Mouse (Mus musculus) retina, embryonic 14.5 days (tissue): ENCODE measurements around the gene Dlg3.

Source experiments
- DNase-seq: peaks from one replicate; pipeline ENCODE4 v3.0.0-alpha.2; 2015; ENCODE audit warnings: low spot score

Gene Dlg3

DNA sequence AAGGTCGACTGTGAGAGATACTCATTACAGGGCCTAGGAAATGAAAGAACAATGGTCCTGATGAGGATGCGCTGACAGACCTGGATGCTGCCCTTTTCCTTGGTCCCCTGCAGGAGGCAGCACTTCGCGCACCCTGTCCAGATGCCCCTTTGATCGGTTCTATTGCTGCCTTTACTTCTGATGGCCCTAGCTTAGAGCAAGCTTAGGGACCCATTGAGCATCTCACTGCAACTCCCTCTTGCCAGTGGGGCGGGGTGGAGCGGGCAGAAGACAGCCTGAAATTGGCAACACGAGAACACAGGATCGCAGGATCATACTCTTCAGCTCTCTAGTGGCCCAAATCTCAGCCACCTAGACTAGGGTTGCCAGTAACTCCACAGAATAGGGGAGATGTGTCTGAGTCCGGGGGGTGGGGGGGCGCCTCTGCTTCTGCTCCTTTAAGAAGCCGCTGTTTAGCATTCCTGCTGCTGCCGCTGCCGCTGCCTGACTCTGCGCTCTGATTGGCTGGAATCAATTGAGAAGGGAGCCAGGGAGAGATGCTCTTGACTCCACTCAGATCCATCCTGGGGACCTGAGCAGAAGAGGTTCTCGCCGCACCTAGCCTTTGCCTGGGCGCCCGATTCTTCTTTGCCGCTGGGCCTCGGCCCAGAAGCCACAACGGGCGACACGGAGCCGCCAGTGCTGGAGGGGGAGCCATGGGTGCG is at the start of gene Dlg3:
TSS of gene Dlg3 (plus strand) at position 542 of the 704 bp plus-strand sequence.
- peak; percentile 77 for DNase-seq

DNA sequence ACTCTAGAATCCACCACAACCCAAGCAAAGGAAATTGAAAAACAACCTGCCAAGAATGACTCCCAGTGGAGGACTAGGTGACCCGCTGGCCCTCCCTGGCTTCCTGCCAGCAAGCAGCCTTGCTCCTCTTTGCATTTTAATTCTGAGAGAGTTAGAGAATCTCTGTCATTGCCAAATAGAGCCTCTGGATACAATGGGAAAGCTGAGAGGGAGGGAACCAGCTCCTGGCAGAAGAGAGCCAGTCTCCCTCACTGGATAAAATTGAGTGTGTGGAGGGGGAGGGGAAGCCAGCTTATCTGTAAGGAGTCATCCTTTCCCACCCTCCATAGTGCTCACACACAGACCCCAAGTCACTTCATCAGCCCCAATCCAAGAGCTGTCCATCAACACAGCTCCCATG is 38.6 kb upstream of the Dlg3 start:
- DNase-seq: peak; percentile 16

DNA sequence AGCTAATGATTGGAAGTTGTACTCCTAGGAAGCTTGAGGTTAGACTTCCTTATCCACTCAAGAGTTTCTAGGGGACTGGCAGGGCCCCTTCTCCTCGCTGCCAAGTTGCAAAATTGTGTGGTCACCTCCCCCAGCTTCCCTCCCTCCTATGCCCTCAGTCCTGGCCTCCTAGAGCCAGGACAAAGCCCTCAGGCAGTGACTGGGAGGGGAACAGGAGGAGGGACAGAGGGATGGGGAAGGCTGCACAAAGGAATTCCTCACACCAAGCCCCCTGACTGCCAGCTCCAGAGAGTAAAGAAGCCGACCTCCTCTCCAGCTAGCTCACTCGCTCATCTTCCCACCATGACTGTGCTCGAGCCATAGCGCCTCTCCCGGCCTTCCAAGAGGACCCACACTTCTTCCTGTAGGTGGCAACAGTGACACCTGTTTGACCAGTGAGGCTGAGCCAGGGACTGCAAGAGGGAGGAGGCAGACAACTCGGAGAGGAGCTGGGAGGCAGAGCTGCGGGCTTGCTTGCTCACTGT is 37.8 kb upstream of the Dlg3 start, which contains the start of gene Gdpd2:
TSS of gene Gdpd2 (plus strand) at position 209 of the 524 bp plus-strand sequence.
- peak; percentile 66 for DNase-seq

DNA sequence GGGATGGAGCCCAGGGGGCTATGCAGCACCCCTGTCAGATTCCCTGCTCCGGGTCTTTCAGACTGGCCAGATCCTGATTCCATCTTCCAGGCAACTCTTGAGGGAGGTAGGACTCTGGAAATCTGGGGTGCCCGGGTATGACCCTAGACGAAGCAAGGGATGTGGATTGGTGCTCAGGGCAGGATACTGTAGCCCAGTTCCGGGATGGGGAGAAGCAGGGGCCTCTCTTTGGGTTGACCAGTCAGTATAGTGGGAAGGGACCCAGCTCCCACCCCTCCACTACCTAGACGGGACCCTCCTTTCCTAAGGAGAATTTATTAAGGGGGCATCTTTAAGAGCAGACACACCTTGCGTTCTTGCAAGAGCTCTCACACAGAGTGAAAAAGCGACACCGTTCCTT is 37.3 kb upstream of the Dlg3 start:
- no peak for DNase-seq

DNA sequence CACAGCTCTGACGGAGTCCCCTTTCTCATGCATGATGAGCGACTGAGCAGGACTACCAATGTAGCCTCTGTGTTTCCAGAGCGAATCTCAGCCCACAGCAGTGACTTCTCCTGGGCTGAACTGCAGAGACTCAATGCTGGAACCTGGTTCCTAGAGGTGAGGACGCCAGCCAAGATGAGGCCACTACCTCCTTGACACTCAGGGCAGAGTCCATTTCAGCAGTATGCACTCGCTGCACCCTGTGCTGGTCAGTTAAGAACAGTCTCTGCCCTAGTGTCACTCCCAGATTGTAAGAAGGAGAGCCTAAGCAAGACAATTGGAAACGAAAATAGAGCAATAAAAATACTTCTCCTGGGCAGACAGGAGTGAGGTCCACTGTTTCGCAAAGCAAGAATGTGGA is 33.2 kb upstream of the Dlg3 start:
- no peak for DNase-seq

DNA sequence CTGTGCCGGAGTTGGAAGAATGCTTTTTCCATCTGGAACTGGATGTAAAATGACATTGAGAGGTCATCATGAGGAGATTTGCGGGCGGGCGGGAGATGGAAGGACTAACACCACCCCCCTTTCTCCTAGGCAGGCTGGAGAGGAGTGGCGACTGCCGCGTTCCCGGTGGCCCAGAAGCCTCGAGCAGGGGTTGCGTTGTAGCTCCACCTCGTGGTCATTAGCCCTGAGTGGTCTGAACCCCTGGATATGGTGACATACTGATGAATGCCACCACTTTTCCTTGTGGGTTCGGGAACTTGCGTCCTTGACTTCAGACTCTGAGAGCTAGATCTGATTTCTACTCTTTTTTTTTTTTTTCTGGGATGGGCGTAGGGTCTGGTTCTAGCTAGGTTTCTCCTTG is 28.6 kb upstream of the Dlg3 start:
- DNase-seq: peak; percentile 78

DNA sequence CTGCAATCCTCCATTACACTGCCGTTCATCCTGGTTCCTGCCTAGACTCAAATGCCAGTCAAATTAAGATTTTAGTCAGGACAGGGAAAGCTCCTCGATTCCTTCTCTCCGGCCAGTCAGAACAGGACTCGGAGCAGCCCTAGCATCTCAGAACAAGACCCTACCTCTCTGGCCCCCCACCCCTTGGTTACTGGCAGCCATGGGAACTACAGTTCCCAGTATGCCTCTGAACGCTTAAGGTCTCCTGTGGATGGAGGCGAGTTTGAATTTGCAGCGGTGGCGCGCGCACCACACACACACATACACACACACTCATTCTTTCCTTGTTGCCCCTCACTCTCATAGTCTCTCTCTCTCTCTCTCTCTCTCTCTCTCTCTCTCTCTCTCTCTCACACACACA is 28.1 kb upstream of the Dlg3 start:
- DNase-seq: peak; percentile 12

DNA sequence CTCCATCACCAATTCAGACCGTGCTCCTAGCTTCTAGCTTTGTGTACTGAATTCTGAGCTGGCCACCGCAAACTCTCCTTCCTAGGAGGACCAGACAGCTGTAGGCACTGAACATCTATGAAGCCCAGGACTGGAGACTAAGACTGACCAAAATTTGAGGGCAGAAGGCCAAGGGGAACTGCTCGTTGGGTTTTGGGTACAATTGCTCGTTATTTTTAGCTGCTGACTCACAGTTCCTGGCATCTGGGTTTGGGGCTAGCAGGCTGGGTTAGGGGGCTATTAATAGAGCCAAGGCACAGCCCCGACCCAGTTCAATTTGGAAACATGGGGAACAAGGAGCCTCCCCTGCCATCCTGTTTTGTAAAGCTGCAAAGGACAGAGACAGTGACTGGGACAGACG is 26.7 kb upstream of the Dlg3 start:
- DNase-seq: no peak

DNA sequence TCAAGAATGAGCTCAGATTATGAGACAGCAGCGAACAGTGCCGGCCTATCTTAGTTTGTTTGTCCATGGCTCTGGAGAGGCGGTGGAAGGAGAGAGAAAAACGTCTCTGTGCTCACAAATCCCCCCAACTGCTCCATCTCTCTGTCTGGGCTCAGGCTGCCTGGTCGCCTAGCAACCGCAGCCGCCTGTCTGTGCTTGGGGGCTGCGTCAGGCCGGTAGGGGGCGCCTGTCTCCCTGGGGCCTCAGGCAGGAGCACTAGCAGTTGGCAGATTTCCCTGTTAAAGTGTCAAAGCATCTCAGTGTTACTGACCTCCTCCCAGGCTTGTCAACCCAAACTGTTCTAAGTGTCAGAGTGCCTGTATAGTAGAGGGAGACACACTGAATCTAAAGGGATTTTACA is 25.6 kb upstream of the Dlg3 start:
- peak; percentile 74 for DNase-seq

DNA sequence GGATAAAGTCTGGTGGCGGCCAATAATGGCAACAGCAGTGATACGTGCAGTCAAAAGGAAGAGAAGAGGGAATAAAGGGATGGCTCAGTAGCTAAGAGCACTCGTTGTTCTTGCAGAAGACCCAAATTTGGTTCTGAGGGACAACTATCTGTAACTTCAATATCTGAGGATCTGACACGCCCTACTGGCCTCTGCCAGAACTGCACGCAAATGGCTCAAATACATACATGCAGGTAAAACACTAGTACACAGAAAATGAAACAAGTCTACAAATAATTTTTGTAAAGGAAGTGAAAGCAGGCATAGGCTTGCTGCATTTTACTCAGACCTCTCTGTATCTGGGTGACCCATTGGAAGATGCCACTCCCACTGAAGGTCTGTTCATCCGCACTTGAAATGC is 1.7 kb upstream of the Dlg3 start:
- DNase-seq: no peak

DNA sequence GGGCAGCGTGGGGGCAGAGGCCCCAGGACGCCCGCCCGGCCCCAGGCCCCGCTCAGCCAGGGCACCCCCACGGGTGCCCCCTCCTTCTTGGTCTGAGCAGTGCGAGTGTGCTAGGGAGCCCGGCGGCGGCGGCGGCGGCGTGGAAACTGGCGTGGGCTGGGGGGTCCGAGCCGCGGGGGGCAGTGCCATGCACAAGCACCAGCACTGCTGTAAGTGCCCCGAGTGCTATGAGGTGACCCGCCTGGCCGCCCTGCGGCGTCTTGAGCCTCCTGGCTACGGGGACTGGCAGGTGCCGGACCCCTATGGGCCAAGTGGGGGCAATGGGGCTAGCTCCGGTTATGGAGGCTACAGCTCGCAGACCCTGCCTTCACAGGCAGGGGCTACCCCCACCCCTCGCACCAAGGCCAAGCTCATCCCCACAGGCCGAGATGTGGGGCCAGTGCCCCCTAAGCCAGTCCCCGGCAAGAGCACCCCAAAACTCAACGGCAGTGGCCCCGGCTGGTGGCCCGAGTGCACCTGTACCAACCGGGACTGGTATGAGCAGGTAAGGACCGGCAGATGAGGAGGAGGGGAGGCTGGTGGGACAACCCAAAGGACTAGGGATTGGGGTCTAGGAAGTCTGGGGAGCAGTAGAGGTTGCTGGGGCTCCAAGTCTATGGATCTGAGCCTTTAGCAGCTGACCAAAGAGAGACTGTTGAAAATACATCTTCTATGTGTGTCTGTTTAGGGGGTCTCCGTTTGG is 534 bp downstream of the Dlg3 start:
- DNase-seq: no peak

DNA sequence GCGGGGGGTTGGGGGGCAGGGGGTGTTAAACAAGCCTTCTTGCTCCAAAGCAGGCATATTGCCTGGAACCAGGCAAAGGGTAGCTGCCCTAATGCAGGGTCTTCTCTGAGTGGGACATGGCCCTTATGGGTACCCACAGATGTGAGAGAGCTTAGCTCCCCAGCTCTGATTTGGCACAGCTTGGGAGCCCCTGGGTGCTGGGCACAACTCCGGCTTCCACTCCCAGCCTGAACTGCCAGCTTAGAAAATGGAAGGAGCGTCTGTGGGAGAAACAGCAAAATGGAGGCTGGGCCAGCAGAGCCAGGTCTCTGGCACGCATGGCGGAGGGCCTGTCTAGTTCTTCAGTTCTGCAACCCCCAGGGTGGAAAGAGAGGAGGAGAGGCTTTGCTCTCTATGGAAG is 1.8 kb downstream of the Dlg3 start:
- no peak for DNase-seq

DNA sequence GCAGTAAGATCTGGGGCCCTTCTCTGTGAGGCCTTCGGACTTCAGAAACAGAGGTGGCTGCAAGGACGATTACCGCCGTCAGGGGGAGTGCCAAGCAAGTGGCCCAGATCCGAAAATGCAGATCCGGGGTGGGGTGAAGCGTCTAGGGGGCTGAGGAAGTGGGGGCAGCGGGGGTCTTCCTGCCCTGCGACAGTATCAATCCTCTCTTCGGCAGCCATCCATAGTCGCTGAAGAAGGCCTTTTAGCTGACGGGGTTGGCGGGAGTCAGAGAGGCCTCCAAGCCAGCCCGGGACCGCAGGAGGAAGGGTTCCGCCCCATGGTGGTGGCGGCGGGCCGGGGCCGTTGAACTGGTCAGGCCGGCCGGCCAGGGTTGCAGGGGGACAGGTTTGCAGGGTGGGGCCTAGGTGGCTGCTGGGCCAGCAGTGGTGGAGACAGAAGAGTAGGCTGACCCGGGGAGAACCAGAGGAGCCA is 6.9 kb downstream of the Dlg3 start:
- peak; percentile 76 for DNase-seq

DNA sequence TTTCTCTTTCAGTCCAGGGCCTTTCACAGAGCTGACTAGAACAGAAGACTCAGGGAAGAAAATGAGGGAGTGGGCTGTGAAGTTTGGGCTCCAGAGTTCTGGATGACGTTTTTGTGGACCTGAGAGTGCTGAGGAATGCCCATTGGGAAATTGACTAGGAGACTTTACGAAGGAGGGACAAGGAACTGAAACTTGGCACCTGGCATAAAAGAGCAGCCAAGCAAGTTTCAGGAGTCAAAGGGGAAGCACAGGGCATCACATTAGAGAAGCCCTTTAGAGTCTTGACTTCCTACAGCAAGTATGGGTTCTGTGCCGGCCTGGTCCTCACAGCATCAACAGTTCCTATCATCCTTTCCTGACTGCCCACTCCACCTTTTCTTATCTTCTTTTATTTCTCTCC is 7.9 kb downstream of the Dlg3 start:
- DNase-seq: no peak

DNA sequence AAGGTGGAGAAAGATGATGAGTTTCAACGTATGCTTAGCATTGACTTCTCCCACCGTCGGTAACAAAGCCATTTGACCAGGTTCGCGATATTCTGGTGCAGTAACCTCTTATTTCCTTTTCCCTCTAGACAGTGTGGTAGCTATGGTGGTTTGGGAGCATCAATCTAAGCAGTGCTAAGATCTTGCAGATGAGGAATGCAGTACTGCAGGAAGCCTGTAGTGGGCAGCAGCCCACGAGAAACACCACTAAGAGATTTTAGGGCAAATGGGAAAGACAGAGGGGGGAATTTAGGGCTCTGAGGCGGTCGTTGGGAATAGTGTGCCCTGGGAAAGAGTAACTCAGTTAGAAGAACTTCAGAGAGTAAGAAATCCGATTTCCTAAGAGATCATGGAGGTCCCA is 9.0 kb downstream of the Dlg3 start:
- peak; percentile 77 for DNase-seq

DNA sequence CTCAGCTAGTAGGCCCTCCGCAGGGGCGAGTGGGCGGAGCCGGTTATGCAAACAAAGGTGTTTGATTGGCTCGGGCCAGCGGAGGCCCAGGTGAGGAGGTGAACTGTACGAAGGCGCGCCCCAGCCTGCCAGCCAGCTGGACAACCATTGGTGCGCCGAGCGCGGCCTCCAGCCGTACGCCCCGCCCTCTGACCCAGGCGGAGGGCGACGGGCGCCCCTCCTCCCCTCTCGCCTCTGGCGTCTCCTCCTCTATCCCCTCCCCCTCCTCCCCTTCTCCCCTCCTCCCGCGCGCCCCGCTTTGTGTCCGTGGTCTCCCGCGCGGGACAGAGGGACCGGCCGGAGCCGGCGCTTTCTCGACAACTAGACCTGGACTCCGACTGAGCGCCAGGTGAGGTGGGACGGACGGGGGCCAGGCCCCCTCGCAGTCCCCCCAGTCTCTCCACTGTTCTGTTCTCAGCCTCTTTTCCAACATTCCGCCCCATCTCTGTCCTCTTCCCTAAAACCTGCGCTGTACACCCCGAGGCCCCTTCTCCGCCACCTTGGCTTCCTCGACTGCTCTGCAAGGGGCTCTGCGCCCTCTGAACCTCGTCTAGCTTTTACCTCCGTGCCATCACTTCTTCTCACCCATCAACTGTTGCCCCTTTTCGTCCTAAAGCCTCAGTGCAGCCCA is 9.6 kb downstream of the Dlg3 start:
- DNase-seq: peak; percentile 81

DNA sequence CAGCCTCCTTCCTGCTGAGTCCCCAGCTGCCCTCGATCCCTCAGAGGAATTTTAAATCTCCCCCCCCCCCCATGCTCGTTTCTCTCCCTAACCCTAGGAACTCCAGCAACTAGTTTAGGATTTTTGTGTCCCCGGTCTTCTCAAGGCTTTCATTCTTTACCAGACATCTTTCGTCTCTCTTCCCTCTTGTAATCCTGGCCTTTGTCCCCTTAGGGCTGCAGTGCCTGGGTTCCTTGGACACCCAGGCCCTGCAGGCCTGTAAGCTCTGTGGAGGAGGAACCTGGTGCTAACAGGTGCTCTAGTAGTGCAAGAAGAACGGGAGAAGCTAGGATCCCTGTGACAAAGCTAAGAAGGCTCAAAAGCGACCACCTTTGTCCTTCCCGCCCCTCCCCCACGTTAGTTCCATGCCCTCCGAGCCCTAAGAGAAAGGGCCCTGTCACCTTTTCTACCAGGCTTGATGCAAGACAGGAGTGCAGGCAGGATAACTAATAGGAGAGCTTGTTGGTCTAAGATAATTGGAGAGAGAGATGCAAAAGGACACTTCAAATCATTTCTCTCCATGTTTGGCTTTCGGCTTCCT is 10.2 kb downstream of the Dlg3 start:
- no peak for DNase-seq

DNA sequence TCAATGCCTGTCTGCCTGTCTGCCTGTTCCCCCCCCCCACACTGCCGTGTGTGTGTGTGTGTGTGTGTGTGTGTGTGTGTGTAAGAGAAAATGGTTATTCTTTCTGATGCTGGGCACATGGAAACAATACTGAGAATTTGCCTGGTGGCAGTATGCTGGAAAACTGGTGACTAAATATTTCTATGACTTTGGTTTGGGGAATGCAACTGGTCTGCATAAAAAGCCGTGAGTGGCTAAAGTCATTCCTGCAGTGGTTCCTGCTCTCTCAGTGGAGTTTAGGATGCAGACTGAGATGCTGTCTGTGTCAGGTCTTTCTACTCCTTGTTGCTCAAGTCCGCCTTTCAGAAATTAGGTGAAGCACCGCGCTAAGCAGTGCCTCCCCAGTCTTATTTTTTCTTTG is 10.9 kb downstream of the Dlg3 start:
- no peak for DNase-seq

DNA sequence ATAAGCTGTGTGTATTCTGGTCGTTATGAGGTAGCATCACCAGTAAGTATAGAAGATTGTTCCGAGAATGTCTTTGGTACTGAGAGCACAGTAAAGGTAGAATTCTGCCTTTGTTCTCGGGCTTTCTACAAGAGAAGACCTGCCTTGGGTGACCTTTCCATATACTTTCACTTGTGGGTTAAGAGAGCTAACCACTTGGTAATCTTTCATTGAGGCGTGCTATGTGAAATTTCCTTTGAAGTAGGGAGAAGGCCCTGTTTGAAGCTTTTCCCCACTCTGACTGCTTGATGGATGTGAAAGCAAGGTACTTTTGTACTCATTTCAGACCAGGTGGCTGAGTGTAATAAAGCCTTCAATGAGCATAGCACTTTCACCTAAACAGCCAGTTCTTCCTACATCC is 21.8 kb downstream of the Dlg3 start:
- DNase-seq: no peak

DNA sequence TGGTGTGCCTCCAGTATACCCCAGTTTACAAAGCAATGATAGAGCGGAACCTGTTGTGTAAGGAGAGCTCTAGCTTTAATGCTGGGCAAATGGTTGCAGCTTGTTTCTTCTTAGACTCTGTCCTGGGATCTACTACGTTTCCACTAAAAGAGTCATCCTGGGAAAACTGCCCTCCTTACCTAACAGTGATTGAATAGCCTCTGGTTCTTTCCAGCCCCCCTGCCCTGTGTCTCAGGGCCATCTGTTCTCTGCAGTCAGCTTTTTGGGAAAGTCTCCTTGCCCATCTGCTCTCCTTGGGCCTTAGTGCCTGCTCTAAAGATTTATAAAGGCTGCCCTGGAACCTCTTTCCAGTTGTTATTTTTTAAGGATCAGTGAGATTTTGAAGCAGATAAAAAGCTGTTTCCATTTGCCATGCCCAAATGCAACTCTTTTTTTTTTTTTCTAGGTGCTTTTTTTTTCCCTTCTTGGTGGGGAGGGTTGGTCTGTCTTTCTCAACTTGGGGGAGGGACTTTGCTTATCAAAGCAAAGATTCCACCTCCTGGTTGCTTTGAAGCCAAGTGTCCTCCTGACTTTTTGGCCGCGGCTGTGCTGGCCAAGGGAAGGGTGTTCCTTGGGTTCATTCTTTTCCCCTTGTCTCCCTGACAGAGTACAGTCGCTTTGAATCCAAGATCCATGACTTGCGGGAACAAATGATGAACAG is 28.7 kb downstream of the Dlg3 start:
- DNase-seq: no peak

DNA sequence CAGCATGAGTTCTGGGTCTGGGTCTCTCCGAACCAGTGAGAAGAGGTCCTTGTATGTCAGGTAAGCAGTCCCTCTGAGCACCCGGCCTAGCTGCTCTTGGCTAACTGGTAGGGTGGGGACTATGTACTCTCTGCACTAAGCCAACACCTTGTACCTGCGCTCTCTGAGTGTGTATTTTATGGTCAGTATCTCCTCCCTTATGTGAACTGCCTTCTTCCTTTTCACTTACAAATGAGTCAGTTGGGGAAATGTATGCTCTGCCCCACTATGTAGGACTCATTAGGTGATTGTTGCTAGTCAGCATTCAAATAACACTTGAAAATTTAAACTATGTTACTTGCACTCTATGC is 29.2 kb downstream of the Dlg3 start:
- no peak for DNase-seq

DNA sequence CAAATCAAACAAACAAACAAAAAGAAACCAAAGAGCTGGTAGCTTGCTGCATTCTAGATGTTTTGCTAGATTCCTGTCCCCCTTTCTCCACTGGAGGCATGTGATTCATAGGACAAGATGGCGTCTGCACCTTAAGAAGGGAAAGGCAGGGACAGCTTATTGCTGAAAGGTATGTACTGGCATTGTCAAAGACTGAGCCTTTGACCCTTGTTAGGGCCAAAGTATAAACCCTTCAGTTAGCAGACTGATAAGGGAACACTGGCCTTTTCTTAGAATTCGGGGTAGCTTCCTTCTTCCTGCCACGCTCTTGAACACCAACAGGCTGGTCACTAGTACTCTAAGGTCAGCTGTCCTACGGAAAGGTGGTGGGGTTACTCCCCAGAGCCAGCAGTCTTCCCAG is 29.8 kb downstream of the Dlg3 start:
- no peak for DNase-seq
